Mouse (Mus musculus) CD4-positive, CD25-positive, alpha-beta regulatory T cell, adult 4 months (primary cell): ENCODE data around the gene Slco2a1. TPM values are rescaled to one million over a fixed set of nuclear protein-coding genes. Genes with fewer than 3 reads are reported as not detected.

Experiments
- ATAC-seq: one replicate; pipeline ENCODE4 v1.8.0; 2017
- polyA plus RNA-seq, 2 experiments: library from polyadenylated mRNA; unstranded; fragments of 100-300 nt; shearing (Covaris generic); gene quantifications; one replicate each; pipeline ENCODE4 v1.2.1; 2017

The Slco2a1 gene
- polyA plus RNA-seq, result under 1 TPM; 0.47 to 0.63 TPM

- no peak for ATAC-seq
Measured at GRCm38 (mm10) chr9:102988462-102988861, at the start of gene Slco2a1. Slco2a1 (plus strand) TSS chr9:102988712.

- no peak for ATAC-seq
Measured at GRCm38 (mm10) chr9:102942221-102942620, 46.3 kb upstream of the Slco2a1 start.

GRCm38 (mm10) chr9:102944891-102945290, 43.6 kb upstream of the Slco2a1 start:
- no peak for ATAC-seq

GRCm38 (mm10) chr9:102946469-102947015, 42.0 kb upstream of the Slco2a1 start:
- ATAC-seq, result no peak

- ATAC-seq, result no peak
Measured at GRCm38 (mm10) chr9:102948706-102949105, 39.8 kb upstream of the Slco2a1 start.

- no peak for ATAC-seq
Measured at GRCm38 (mm10) chr9:102951091-102951994, 37.2 kb upstream of the Slco2a1 start.

- ATAC-seq, result no peak
Measured at GRCm38 (mm10) chr9:102955866-102956265, 32.6 kb upstream of the Slco2a1 start.

GRCm38 (mm10) chr9:102958703-102959102, 29.8 kb upstream of the Slco2a1 start:
- no peak for ATAC-seq

GRCm38 (mm10) chr9:102961356-102962092, 27.0 kb upstream of the Slco2a1 start:
- ATAC-seq, result no peak

- no peak for ATAC-seq
Measured at GRCm38 (mm10) chr9:102962093-102962788, 26.3 kb upstream of the Slco2a1 start.

GRCm38 (mm10) chr9:102963321-102963720, 25.2 kb upstream of the Slco2a1 start:
- ATAC-seq, result no peak

- ATAC-seq, result no peak
Measured at GRCm38 (mm10) chr9:102964644-102965043, 23.9 kb upstream of the Slco2a1 start.

- ATAC-seq, result no peak
Measured at GRCm38 (mm10) chr9:102972393-102973050, 16.0 kb upstream of the Slco2a1 start.

GRCm38 (mm10) chr9:102975887-102976286, 12.6 kb upstream of the Slco2a1 start:
- no peak for ATAC-seq

GRCm38 (mm10) chr9:102977090-102977489, 11.4 kb upstream of the Slco2a1 start:
- ATAC-seq, result no peak

- no peak for ATAC-seq
Measured at GRCm38 (mm10) chr9:102977791-102978492, 10.6 kb upstream of the Slco2a1 start.

GRCm38 (mm10) chr9:102979011-102979700, 9.4 kb upstream of the Slco2a1 start:
- ATAC-seq, result no peak

- no peak for ATAC-seq
Measured at GRCm38 (mm10) chr9:102979956-102980355, 8.6 kb upstream of the Slco2a1 start.

- ATAC-seq, result no peak
Measured at GRCm38 (mm10) chr9:102980420-102980819, 8.1 kb upstream of the Slco2a1 start.

- no peak for ATAC-seq
Measured at GRCm38 (mm10) chr9:102981791-102982190, 6.7 kb upstream of the Slco2a1 start.

GRCm38 (mm10) chr9:102982376-102982775, 6.1 kb upstream of the Slco2a1 start:
- no peak for ATAC-seq
